Mouse (Mus musculus) adrenal gland, postnatal 25 days (tissue): ENCODE results near the gene Neu1. TPM values are rescaled to one million over a fixed set of nuclear protein-coding genes. Genes with fewer than 3 reads are reported as not detected.
"Not testable (repeated sequence)": the region's sequence is repeated elsewhere in the genome, so short reads cannot be mapped to it uniquely, and the experiment has no call there.

ENCODE experiments used
- DNase-seq: peaks from one replicate; pipeline ENCODE4 v3.0.0; 2021; ENCODE audit warnings: mixed read lengths
- long read RNA-seq: library from polyadenylated mRNA; stranded (forward); transcript quantifications from one replicate; pipeline ENCODE4 v2.0.0, GENCODE M21; 2021
- total RNA-seq: library from RNA; stranded (reverse); gene quantifications from 2 replicates; pipeline ENCODE4 v1.2.3, GENCODE M21; 2021

The Neu1 gene
- total RNA-seq = 26.1 and 27.6 TPM in 2 replicates
- long read RNA-seq, transcript Neu1-201 (6 exons, 2,474 nt) = major isoform, 63 of 75 reads
- long read RNA-seq, partial matches to known transcripts = 3 of 75 reads
- long read RNA-seq, other reads (novel, unspliced or antisense) = 6 of 75 reads

GRCm38 (mm10) chr17:34931061-34931734 is at the start of gene Neu1:
Gene Neu1, plus strand, starts transcription at chr17:34931253.
- DNase-seq = peak; percentile 97

- DNase-seq = no peak
Observed at GRCm38 (mm10) chr17:34881683-34882310, 49.3 kb upstream of the Neu1 start, which contains the start of gene Gm20547. Gene Gm20547, minus strand, starts transcription at chr17:34882042.

GRCm38 (mm10) chr17:34883332-34883731 is 47.7 kb upstream of the Neu1 start:
- no peak for DNase-seq

GRCm38 (mm10) chr17:34884704-34885103 is 46.3 kb upstream of the Neu1 start:
- no peak for DNase-seq

GRCm38 (mm10) chr17:34885615-34886014 is 45.4 kb upstream of the Neu1 start:
- no peak for DNase-seq

GRCm38 (mm10) chr17:34887942-34888341 is 43.1 kb upstream of the Neu1 start:
- no peak for DNase-seq

- no peak for DNase-seq
Observed at GRCm38 (mm10) chr17:34890074-34890743, 40.8 kb upstream of the Neu1 start.

GRCm38 (mm10) chr17:34891377-34891776 is 39.7 kb upstream of the Neu1 start:
- no peak for DNase-seq

- DNase-seq = no peak
Observed at GRCm38 (mm10) chr17:34893072-34893824, 37.8 kb upstream of the Neu1 start.

GRCm38 (mm10) chr17:34894074-34894597 is 36.9 kb upstream of the Neu1 start:
- peak; percentile 96 for DNase-seq

- DNase-seq = peak; percentile 78
Observed at GRCm38 (mm10) chr17:34894801-34895530, 36.1 kb upstream of the Neu1 start.

GRCm38 (mm10) chr17:34895724-34896123 is 35.3 kb upstream of the Neu1 start:
- no peak for DNase-seq

- DNase-seq = no peak
Observed at GRCm38 (mm10) chr17:34896366-34896765, 34.7 kb upstream of the Neu1 start.

- no peak for DNase-seq
Observed at GRCm38 (mm10) chr17:34897373-34898159, 33.5 kb upstream of the Neu1 start.

GRCm38 (mm10) chr17:34898160-34898586 is 32.9 kb upstream of the Neu1 start, which contains the start of the genes C2 and Ehmt2:
Gene C2, minus strand, starts transcription at chr17:34898265.
Gene Ehmt2, plus strand, starts transcription at chr17:34898469.
- DNase-seq = peak; percentile 87

- peak; percentile 47 for DNase-seq
Observed at GRCm38 (mm10) chr17:34898706-34899052, 32.4 kb upstream of the Neu1 start.

GRCm38 (mm10) chr17:34899053-34899889 is 31.8 kb upstream of the Neu1 start:
- peak; percentile 46 for DNase-seq

- no peak for DNase-seq
Observed at GRCm38 (mm10) chr17:34899890-34900243, 31.2 kb upstream of the Neu1 start.

GRCm38 (mm10) chr17:34900826-34901225 is 30.2 kb upstream of the Neu1 start:
- DNase-seq = not testable (repeated sequence)
